Mouse (Mus musculus) left cerebral cortex, postnatal 36 days (tissue): ENCODE measurements around the gene Stam. TPM values are rescaled to one million over a fixed set of nuclear protein-coding genes. Genes with fewer than 3 reads are reported as not detected.
"Not testable (repeated sequence)": the region's sequence is repeated elsewhere in the genome, so short reads cannot be mapped to it uniquely, and the experiment has no call there.

Source experiments
- DNase-seq, 2 experiments: peaks; one replicate each; pipeline ENCODE4 v3.0.0; 2021 to 2022; ENCODE audit warnings: low spot score in 2 of 2, mixed read lengths in 1 of 2
- intact Hi-C: fragments of 180-260 bp; cut with DNase I; formaldehyde crosslinking; loops from one replicate; pipeline ENCODE4 v1.15.1; 2025
- total RNA-seq, 2 experiments: library from RNA; stranded (reverse); gene quantifications; 2 replicates each; pipeline ENCODE4 v1.2.3; 2021

The Stam gene
- total RNA-seq, 2 experiments from 2014 or later, result 87.3 to 95.6 TPM

DNA sequence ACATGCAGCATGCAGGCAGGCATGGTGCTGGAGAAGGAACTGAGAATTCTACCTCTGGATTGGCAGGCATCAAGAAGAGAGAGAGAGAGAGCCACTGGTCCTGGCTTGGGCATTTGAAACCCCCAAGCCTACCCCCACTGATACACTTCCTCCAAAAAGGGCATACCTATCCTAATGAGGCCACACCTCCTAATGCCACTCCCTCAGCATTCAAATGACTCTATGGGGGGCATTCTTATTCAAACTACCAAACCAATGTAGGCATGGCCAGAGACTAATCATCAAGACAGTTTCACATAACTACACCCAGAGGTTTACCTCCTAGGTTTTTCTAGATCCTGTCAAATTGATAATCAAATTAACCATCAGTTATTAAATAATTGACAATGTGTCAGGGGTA is 93.8 kb downstream of the Stam start:
- no peak for DNase-seq
- intact Hi-C loops, result loop anchor here (10.0 kb wide), 1 partner anchor 127 kb away; no protein-coding TSS in a partner anchor

- intact Hi-C loops, result no loop called here
- DNase-seq, result no peak
Measured at GRCm38 (mm10) chr2:14174334-14174733, 100.4 kb downstream of the Stam start, which contains the start of gene Tmem236. Gene Tmem236 (plus strand): TSS chr2:14174523.

GRCm38 (mm10) chr2:14176460-14177193 is 102.7 kb downstream of the Stam start:
- intact Hi-C loops, result no loop called here
- DNase-seq, result no peak

- no peak for DNase-seq
- intact Hi-C loops, result no loop called here
Measured at GRCm38 (mm10) chr2:14184375-14184774, 110.5 kb downstream of the Stam start.

DNA sequence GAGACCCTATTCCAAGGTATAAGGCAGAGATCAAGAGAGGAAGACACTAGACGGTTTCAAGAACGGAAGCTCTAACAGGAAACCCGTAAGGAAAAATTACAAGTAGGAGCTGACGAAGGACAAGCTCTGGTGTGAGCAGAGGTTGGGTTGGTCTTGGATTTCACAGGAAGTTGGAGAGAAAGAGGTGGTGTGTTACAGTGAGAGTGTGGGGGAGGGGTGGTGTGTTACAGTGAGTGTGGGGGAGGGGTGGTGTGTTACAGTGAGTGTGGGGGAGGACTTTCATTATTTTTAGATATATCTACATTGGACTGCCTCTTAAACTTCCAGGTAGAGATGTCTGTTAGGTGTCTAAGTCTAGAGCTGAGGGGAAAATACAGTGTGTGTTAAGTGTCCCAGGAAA is 116.8 kb downstream of the Stam start:
- intact Hi-C loops, result no loop called here
- DNase-seq, result no peak

DNA sequence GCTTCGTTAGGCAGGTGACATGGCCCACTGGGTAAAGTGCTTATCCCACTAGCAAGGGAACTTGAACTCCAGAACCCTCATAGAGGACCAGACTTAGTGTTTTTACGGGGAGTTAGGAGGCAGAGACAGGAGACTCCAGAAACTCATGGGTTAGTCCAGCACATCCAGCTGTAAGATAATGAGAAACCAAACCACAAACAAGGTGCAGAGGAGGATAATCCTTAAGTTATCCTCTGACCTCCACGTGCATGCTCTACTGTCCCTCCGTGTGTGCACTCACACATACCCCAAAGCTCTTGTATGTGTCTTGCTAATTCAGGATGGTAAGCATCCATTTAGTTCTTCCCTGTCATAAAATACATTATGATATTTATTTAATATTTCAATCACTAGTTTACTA is 117.7 kb downstream of the Stam start:
- intact Hi-C loops, result no loop called here
- DNase-seq, result no peak

DNA sequence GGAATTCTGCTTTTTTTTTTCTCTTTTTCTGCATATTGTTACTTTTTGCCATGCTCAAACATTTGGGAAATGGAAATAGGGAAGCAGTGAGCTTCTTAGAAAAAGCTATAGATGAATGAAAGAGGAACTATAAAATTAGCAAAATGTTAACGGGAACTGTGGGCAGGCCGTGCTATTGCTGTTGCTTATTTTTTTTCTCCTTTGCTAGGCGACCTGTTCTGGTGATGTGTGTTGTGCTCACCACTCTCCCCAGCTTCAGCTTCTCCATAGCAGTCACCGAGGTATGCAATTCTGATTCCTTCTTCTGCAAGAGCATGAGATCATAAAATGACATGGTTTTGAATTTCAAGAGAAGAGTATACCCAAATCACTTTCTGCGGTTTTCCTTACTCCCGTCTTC is 118.1 kb downstream of the Stam start:
- no peak for DNase-seq
- intact Hi-C loops, result no loop called here

DNA sequence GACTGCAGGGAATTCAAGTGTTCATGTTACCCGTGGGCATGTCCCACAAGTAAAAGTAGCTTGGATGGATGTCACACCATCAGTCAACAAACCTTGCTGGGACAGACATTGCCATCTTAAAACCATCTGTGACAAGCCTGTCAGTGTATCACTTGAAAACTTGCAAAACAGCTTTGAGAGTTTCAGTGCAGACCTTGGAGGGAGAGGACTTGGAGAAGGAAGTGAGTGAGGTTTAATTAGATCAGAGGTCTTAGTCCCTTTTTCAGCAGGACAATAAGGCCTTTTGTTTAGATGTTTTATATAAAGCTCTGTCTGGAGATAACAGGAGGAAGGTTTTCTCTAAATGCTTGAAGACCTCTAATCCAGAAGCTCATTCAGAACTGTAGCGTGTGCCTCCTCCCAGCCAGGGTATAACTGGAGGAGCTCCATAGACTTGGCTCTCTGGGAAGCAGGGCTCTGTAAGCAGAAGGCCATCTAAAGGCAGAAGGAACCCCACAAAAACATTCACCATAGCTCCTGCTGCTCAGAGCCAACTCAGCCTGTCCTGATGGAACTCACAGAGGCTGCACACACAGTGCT is 124.5 kb downstream of the Stam start:
- DNase-seq, intact Hi-C loops: not testable (repeated sequence)

Other genes starting within 250 kb of the Stam start
- 10 to 100 TPM; 16.0 to 18.3 TPM for gene Hacd1, start 18.0 kb upstream of the Stam start, total RNA-seq
- under 1 TPM; 0.10 to 0.20 TPM for gene Tmem236, start 100.4 kb downstream of the Stam start, total RNA-seq
- gene Mrc1, start 155.3 kb downstream of the Stam start, total RNA-seq, result 1 to 10 TPM; 3.5 to 6.5 TPM